ENCODE assay signal across 8 mouse cellular contexts in the genomic region with DNA sequence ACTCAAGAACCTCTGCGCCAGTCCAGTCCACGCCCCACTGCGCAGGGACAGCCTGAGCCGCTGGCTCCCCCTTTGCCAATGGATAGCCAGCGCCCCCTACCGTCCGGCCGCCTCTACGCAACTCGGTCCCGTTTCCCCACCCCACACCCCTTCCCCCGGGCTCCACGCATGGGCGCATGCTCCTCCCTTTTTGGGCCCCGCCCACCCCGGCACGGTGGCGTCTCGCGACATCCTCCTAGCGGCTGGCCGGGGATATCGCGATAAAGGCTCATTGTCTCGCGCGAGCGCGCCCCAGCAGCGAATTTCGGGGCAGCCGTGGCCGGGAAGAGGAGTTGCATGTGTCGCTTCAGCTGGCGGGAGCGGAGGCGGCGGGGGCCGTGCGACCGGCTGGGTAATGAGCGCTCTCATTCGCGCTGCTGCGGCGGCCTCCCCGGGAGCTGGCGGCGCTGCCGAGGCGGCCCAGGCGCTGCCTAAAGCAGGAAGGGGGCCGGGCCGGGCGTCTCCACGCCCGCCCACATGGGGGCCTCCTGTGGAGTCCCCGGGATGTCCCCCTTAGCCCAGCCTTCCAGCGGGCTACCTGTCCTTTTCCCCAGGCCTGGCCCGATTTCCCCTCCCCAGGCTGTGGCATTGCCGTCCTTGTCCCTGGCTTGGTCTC. TPM values are rescaled to one million over a fixed set of nuclear protein-coding genes. Genes with fewer than 3 reads are reported as not detected.
A peak's percentile ranks its signal among the peaks of the same experiment; 100 is the strongest.
DNase-seq lines count a peak whose midpoint lies in the region; ATAC-seq lines count a peak whose summit lies in the region.

A gene (plus strand): TSS at position 200 of the 655 bp plus-strand sequence.

- peak; percentile 93 for ATAC-seq in common myeloid progenitor, adult 5-6 weeks (replicated peaks; ENCODE audit: low read depth, poor library complexity, severe bottlenecking)
- ATAC-seq in megakaryocyte progenitor cell, adult 5-6 weeks (replicated peaks; ENCODE audit: poor library complexity), result peak; percentile 97

- DNase-seq in ZHBTc4 (ENCODE audit: low read depth, low spot score), result peak; percentile 98
- peak; percentile 98 for DNase-seq in gastrocnemius, adult 8-10 months (ENCODE audit: low spot score in 2 of 2)
- DNase-seq in induced T-regulatory cell, adult 2 months (ENCODE audit: low read depth), result peak; percentile 99
- peak; percentile 90 to 98 for DNase-seq in left cerebral cortex, adult 9 months (ENCODE audit: low spot score in 2 of 2)
- DNase-seq in right cerebral cortex, postnatal 14 days, result peak; percentile 100
- peak; percentile 98 to 99 for DNase-seq in urinary bladder, postnatal 36 days (ENCODE audit: low spot score in 2 of 2)

RNA-seq across cellular contexts. Expression of the gene that starts here (rescaled TPM):
- total RNA-seq in common myeloid progenitor, adult 5-6 weeks (2017), result 83.5 and 117 TPM in 2 replicates
- total RNA-seq in gastrocnemius, adult 8-10 months (2022), result 10 to 100 TPM; 49.2 to 59.2 (median 52.6) TPM
- total RNA-seq in megakaryocyte progenitor cell, adult 5-6 weeks (2015), result 113 and 123 TPM in 2 replicates
- total RNA-seq in megakaryocyte progenitor cell, adult 5-6 weeks (2017), result 90.6 and 105 TPM in 2 replicates

Comparison
In these comparisons a context has a peak if more than half of its experiments do, and no peak if none do; other contexts are left out.
1. Peak in every context shown above with its lines: DNase-seq and ATAC-seq.